Mouse (Mus musculus) CH12.LX (cell line): ENCODE results near the gene Ppp1r1a.

Experiments
- CHD2 ChIP-seq: IDR thresholded peaks from 2 replicates; pipeline ENCODE4 v1.6.1; 2011; ENCODE audit warnings: low read length, improper control_type of control experiment
- CTCF ChIP-seq, 2 experiments: IDR thresholded peaks in 1 of 2; conservative IDR thresholded peaks in 1 of 2; 2 replicates each; pipeline ENCODE4 v1.5.1; 2011 to 2012; ENCODE audit warnings: low read depth in 2 of 2, low read length in 2 of 2, improper control_type of control experiment in 1 of 2, inconsistent platforms in 1 of 2, mild to moderate bottlenecking in 1 of 2, moderate library complexity in 1 of 2
- E2F4 ChIP-seq: IDR thresholded peaks from 2 replicates; pipeline ENCODE4 v1.6.1; 2011; ENCODE audit warnings: low read depth, low read length, improper control_type of control experiment; ENCODE audit not compliant: insufficient replicate concordance
- EP300 ChIP-seq: IDR thresholded peaks from 2 replicates; pipeline ENCODE4 v1.6.1; 2011; ENCODE audit warnings: low read length, improper control_type of control experiment
- GABPA ChIP-seq: IDR thresholded peaks from 2 replicates; pipeline ENCODE4 v1.6.1; 2012; ENCODE audit warnings: low read depth, low read length, improper control_type of control experiment, inconsistent platforms; ENCODE audit not compliant: insufficient replicate concordance
- IRF4 ChIP-seq: IDR thresholded peaks from 2 replicates; pipeline ENCODE4 v1.6.1; 2014; ENCODE audit warnings: low read depth, mild to moderate bottlenecking, inconsistent platforms, low read length, improper control_type of control experiment
- MEF2A ChIP-seq: IDR thresholded peaks from 2 replicates; pipeline ENCODE4 v1.6.1; 2014; ENCODE audit warnings: low read depth, mild to moderate bottlenecking, inconsistent platforms, low read length, improper control_type of control experiment, borderline replicate concordance
- MXI1 ChIP-seq: IDR thresholded peaks from 2 replicates; pipeline ENCODE4 v1.6.1; 2011; ENCODE audit warnings: mild to moderate bottlenecking, low read depth, low read length, improper control_type of control experiment
- MYC ChIP-seq: IDR thresholded peaks from 2 replicates; pipeline ENCODE4 v1.6.1; 2011; ENCODE audit warnings: low read depth, mild to moderate bottlenecking, improper control_type of control experiment, low read length
- NELFE ChIP-seq: IDR thresholded peaks from 2 replicates; pipeline ENCODE4 v1.6.1; 2011; ENCODE audit warnings: low read depth, low read length, improper control_type of control experiment
- POLR2A ChIP-seq: IDR thresholded peaks from 2 replicates; pipeline ENCODE4 v1.6.1; 2011; ENCODE audit warnings: low read depth, mild to moderate bottlenecking, improper control_type of control experiment, low read length
- SIN3A ChIP-seq: IDR thresholded peaks from 2 replicates; pipeline ENCODE4 v1.6.1; 2012; ENCODE audit warnings: low read length, improper control_type of control experiment, inconsistent platforms
- SMC3 ChIP-seq: IDR thresholded peaks from 2 replicates; pipeline ENCODE4 v1.6.1; 2011; ENCODE audit warnings: low read depth, low read length, improper control_type of control experiment
- USF1 ChIP-seq: IDR thresholded peaks from 2 replicates; pipeline ENCODE4 v1.6.1; 2014; ENCODE audit warnings: low read depth, mild to moderate bottlenecking, inconsistent platforms, low read length, improper control_type of control experiment

DNA sequence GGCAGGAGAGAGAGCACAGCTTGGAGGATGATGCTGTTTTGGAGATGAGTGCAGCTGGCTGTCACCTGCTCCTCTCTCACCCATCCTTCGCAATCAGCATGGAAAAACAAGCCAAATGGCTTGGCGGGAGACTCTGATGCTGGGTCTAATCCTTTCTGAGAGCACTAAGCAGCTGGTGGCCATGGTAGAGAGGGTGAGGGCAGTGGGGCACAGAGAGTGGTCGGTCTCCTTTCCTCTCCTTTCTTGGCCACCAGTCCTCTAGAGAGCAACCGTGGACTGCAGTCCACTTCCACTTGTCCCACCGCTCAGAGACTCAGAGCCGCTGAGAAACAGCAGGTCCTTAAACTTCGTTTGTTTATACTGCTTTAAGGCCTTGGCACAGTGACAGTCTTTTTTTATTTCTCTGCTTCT lies 24.2 kb downstream of the Ppp1r1a start:
- TF ChIP-seq E2F4 = no peak
- no peak for TF ChIP-seq NELFE
- no peak for TF ChIP-seq CTCF (conservative IDR thresholded peaks at IDR 0.05 in 1 of 2, IDR thresholded peaks at IDR 0.05 in 1 of 2; ENCODE audit: low read depth in 2 of 2, low read length in 2 of 2)
- TF ChIP-seq CHD2 = no peak
- no peak for TF ChIP-seq MEF2A
- TF ChIP-seq POLR2A = no peak
- TF ChIP-seq SMC3 = no peak
- TF ChIP-seq IRF4 = no peak
- TF ChIP-seq GABPA = no peak
- TF ChIP-seq MXI1 = no peak
- no peak for TF ChIP-seq MYC
- TF ChIP-seq EP300 = no peak
- TF ChIP-seq SIN3A = no peak
- no peak for TF ChIP-seq USF1
